Mouse (Mus musculus) limb, embryonic 10.5 days (tissue): ENCODE data around the gene Egf. TPM values are rescaled to one million over a fixed set of nuclear protein-coding genes. Genes with fewer than 3 reads are reported as not detected.
A peak's percentile ranks its signal among the peaks of the same experiment; 100 is the strongest.

Source experiments
- DNase-seq: peaks from one replicate; pipeline ENCODE4 v3.0.0-alpha.2; 2017; ENCODE audit warnings: low spot score
- H3K27ac ChIP-seq: fragments of 300-500 bp; sonication (generic); 2 replicates; pipeline ENCODE4 v1.5.1; 2016; ENCODE audit warnings: mild to moderate bottlenecking
- H3K27me3 ChIP-seq: fragments of 300-500 bp; sonication (generic); 2 replicates; pipeline ENCODE4 v1.6.1; 2016; ENCODE audit warnings: low read depth, mild to moderate bottlenecking; ENCODE audit not compliant: poor library complexity, severe bottlenecking
- H3K36me3 ChIP-seq: fragments of 300-500 bp; sonication (generic); 2 replicates; pipeline ENCODE4 v1.6.1; 2016; ENCODE audit warnings: mild to moderate bottlenecking, moderate library complexity
- H3K4me1 ChIP-seq: fragments of 300-500 bp; sonication (generic); 2 replicates; pipeline ENCODE4 v1.6.1; 2016
- H3K4me3 ChIP-seq: fragments of 300-500 bp; sonication (generic); 2 replicates; pipeline ENCODE4 v1.5.1; 2016; ENCODE audit warnings: mild to moderate bottlenecking, moderate library complexity
- H3K9me3 ChIP-seq: fragments of 300-500 bp; sonication (generic); replicated peaks from 2 replicates; pipeline ENCODE4 v1.6.1; 2016; ENCODE audit warnings: mild to moderate bottlenecking
- WGBS: fragments of 180-500 bp; shearing (Covaris S2); methylation state at CpG from one replicate; pipeline ENCODE4 v1.1.7; 2016; 5-methylcytosine and 5-hydroxymethylcytosine counted together
- polyA plus RNA-seq: library from polyadenylated mRNA; unstranded; fragments of >200 nt; fragmentation: Nextera tagmentation; extraction: Ambion mirVana; gene quantifications from 2 replicates; pipeline ENCODE4 v1.2.1, GENCODE M21; 2016

Gene Egf
- polyA plus RNA-seq, 1 experiment from 2014 or later = 1.6 TPM

DNA sequence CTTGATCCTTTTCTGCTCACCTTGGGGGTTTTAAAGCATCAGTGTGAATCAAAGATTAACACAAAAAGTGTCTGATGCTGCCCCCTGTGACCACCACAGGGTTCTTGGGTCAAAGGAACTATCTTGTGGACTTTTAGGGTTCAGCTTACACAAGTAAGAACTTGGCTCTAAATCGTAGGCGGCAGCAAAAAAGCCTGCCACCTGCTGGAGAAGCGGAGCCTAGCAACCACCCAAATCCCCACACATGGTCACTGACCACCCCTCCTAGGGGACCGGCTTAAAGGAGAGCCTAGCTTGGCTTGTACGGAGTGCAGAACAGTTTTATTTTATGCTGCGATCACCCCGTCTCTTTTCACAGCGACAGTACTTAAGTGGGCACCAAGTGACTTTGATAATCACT, 10.3 kb downstream of the Egf start:
- no peaks in the 10 kb centered on the region for H3K36me3 ChIP-seq
- H3K27me3 ChIP-seq = no peaks in the 10 kb centered on the region
- no peak overlapping the region for H3K4me3 ChIP-seq
- H3K9me3 ChIP-seq = no peaks in the 10 kb centered on the region; the same call in 1 of the 2 replicates
- no peak overlapping the region for H3K27ac ChIP-seq
- peak; percentile 48 for DNase-seq
- peaks cover 12% of the 10 kb centered on the region for H3K4me1 ChIP-seq
- 63% methylated on average over 8 of the region's 8 CpGs for WGBS

DNA sequence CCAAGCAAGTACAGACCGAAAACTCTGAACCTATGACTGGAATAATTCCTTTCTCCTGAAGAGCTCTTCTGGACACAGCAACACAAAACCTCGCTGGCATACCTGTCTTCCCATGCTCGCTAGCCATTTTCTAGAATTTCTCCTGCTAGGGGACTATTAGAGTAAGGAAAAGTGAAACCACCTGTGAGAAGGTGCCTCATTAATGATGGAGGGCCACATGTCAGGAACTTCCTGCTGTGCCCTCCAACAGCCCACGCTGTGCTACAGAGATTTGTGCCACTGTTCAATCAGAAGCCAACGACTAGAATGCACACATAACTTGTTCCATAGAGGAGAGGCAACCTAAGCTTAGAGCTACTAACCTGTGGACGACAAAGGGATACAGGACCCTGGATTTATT, 12.3 kb downstream of the Egf start:
- peak; percentile 60 for DNase-seq
- H3K27ac ChIP-seq = peak overlapping the region; percentile 53; the same call in 1 of the 2 replicates
- no peaks in the 10 kb centered on the region for H3K36me3 ChIP-seq
- H3K27me3 ChIP-seq = no peaks in the 10 kb centered on the region
- H3K9me3 ChIP-seq = no peaks in the 10 kb centered on the region; the same call in 1 of the 2 replicates
- peaks cover 27% of the 10 kb centered on the region for H3K4me1 ChIP-seq
- 47% methylated on average over 6 of the region's 6 CpGs for WGBS
- no peak overlapping the region for H3K4me3 ChIP-seq

DNA sequence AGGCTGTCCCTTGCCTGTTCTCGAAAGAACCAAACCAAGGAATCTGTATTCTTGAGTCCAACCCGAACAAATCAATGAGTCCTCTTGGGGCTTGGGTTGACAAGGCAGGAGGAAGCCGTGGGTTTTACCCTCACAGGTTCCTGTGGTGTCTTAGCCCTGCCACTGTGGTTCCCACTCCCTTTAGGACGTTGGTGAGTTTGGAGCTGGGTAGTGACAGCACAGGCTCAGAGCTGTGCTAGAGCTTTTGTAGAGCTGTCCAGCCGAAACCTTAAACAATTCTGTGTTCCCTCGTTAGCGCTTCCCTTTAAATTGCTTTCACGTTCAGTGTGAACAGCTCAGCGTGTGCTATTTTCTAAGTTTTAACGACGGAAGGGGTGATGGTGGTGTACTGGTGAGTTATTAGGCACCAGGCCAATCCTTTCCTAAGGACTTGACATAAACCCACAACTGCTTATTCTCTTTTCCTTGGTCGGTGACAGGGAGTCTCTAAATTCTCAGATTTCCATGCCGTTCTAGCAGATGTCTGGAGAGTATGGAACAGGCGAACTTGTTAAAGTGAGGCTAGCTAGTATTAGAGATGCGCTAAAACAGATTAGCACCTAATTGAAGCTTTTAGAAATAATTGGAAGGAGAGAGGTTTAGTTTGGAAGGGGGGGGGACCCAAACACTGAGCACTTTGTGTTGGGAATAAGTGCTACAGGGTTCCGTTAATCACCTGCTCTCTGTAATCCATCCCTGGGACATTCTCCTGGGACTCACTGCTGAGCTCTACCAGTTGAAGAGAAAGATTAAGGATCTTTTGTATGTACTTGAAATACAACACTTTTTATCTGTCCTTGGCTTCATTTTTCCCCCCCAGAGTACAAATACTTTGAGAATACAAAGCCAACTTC, 16.6 kb downstream of the Egf start:
- Histone ChIP-seq H3K4me1 (peaks cover 23% of the 10 kb centered on the region), H3K27ac (no peak overlapping the region), H3K4me3 (no peak overlapping the region), H3K36me3 (no peaks in the 10 kb centered on the region), H3K27me3 (no peaks in the 10 kb centered on the region), H3K9me3 (no peaks in the 10 kb centered on the region)
- WGBS = 60% methylated on average over 16 of the region's 16 CpGs
- no peak for DNase-seq

DNA sequence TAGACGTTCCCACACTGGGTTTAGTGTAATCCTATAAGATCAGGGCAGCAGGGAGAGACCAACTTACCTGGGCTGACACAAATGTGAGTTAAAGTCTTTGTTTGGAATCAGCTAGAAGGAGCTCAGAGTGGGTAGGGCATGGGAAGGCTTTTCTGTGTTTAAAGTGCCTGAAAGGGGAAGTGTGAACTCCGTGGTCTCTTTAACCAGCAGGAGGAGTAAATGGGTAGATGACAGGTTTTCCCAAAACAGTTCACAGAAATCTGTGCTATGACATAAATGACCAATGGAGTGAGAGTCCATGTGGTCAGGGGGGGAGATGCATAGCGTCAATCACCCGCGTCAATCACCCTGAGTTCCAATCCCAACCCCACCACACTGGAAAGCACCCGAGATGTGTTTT, 23.5 kb downstream of the Egf start:
- H3K27ac ChIP-seq = no peak overlapping the region
- no peaks in the 10 kb centered on the region for H3K9me3 ChIP-seq
- DNase-seq = no peak
- no peaks in the 10 kb centered on the region for H3K36me3 ChIP-seq
- no peaks in the 10 kb centered on the region for H3K27me3 ChIP-seq
- no peaks in the 10 kb centered on the region for H3K4me1 ChIP-seq
- no peak overlapping the region for H3K4me3 ChIP-seq
- 87% methylated on average over 6 of the region's 6 CpGs for WGBS

DNA sequence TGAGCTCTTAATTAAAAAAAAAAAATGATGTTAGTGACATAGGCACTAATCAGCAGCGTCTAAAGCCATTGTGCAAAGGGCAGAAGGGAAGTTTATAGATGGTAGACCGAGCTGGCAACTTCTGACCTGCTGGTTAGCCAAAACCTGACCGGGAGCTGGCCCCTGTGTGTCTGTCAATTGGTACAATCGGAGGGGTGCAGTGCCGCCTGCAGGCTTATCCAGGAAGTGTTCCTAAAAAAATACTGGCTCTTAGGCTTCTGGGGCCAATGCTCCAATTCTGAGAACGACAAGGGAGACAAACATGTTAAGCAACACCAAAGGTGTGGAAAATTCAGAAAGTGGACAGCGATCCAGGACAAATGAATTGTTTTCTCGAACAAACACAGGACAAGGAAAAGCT, 24.7 kb downstream of the Egf start:
- no peak overlapping the region for H3K27ac ChIP-seq
- peak; percentile 60 for DNase-seq
- no peaks in the 10 kb centered on the region for H3K36me3 ChIP-seq
- no peak overlapping the region for H3K4me3 ChIP-seq
- no peaks in the 10 kb centered on the region for H3K27me3 ChIP-seq
- H3K9me3 ChIP-seq = no peaks in the 10 kb centered on the region
- no peaks in the 10 kb centered on the region for H3K4me1 ChIP-seq
- 32% methylated on average over 8 of the region's 8 CpGs for WGBS

DNA sequence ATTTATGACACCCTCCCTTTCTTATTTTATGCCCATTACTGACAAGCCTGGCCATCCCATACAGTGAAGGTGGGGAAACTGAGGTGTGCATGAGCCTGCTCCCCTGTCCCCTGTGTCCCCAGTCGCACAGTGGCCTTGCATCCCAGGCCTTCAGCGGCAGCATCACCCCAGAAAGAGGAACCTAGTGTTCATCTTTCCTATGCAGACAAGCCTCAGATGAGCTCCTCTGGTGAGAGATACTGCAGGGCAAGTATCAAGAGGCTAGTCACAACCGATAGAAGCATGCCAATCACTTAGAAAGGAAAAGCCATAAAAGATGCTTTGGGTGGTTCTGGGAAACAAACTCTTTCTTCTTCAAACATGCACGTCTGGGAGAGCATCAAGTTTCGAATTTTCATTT, 25.2 kb downstream of the Egf start:
- 83% methylated on average over 5 of the region's 5 CpGs for WGBS
- no peaks in the 10 kb centered on the region for H3K36me3 ChIP-seq
- no peak overlapping the region for H3K27ac ChIP-seq
- no peak for DNase-seq
- no peaks in the 10 kb centered on the region for H3K27me3 ChIP-seq
- no peaks in the 10 kb centered on the region for H3K4me1 ChIP-seq
- H3K9me3 ChIP-seq = no peaks in the 10 kb centered on the region
- H3K4me3 ChIP-seq = no peak overlapping the region

DNA sequence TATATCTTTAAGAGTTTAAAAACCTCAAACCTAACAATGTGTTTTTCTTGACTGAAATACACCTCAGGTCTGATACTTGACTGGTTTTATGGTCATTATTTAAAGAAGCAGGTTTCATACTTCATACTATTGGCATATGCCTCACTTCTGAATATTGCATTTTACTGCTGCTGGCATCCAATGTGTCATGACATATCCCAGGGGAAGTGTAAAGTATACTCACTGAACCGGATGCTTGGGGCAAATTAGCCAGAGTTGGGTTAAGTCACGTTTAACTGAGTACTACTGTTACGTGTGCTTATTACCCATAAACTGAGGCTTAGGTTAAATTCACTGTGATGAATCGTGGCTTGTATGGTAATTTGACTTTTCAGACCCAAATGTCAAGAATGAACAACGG, 29.5 kb downstream of the Egf start:
- Histone ChIP-seq H3K9me3 (no peaks in the 10 kb centered on the region), H3K27me3 (no peaks in the 10 kb centered on the region), H3K27ac (no peak overlapping the region), H3K36me3 (no peaks in the 10 kb centered on the region), H3K4me3 (peak overlapping the region; percentile 59), H3K4me1 (peaks cover 5% of the 10 kb centered on the region)
- whole genome bisulfite sequencing = 81% methylated on average over 5 of the region's 5 CpGs
- no peak for DNase-seq

DNA sequence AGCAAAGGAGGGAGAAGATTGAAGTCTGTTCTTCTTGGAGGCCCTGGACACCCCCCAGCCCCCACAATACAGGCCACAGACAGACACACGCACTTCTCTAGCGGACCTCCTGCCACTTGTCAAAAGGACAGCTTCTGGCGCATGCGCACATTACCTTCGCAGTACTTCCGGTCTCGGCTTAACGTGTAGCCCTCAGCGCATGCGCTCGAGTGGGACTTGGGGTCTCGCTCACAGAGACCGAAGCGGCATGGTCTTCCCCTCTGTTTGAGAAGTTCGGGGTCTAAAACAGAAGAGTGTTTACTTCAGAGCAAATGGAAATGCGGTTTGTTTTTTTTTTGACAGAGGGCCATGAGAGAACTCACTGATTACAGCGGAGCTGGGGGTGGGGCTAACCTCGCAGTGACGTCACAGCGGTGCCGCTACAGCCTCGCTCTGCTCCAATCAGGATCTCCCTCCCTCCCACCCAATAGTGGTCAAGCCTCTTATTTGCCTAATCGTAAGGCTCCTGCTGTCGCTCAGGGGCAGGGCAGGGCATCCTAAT, 30.1 kb downstream of the Egf start:
- Histone ChIP-seq H3K36me3 (no peaks in the 10 kb centered on the region), H3K27ac (peak overlapping the region; percentile 89), H3K27me3 (no peaks in the 10 kb centered on the region), H3K4me1 (peaks cover 5% of the 10 kb centered on the region), H3K9me3 (no peaks in the 10 kb centered on the region), H3K4me3 (peak overlapping the region; percentile 59)
- peak; percentile 92 for DNase-seq
- 1% methylated on average over 24 of the region's 24 CpGs for WGBS

DNA sequence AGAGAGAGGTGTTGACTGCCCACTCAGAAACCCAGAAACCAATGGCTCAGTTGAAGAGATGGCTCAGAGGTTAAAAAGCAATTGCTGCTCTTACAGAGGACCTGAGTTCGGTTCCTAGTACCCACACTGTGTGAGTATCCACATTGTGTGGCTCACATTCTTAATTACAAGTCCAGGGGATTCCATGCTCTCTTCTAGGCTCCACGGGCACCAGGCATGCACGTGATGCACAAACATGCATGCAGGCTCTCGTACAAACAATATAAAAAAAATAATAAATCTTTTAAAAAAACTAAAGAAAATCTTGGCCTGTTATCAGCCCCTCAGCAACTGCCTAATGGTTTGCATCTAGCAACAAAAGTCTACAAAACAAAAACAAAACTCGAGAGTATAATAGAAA, 30.6 kb downstream of the Egf start:
- Histone ChIP-seq H3K27ac (peak overlapping the region; percentile 89), H3K4me1 (peaks cover 5% of the 10 kb centered on the region), H3K4me3 (peak overlapping the region; percentile 59), H3K27me3 (no peaks in the 10 kb centered on the region), H3K36me3 (no peaks in the 10 kb centered on the region), H3K9me3 (no peaks in the 10 kb centered on the region)
- DNase-seq = no peak
- 79% methylated on average over 5 of the region's 5 CpGs for WGBS

DNA sequence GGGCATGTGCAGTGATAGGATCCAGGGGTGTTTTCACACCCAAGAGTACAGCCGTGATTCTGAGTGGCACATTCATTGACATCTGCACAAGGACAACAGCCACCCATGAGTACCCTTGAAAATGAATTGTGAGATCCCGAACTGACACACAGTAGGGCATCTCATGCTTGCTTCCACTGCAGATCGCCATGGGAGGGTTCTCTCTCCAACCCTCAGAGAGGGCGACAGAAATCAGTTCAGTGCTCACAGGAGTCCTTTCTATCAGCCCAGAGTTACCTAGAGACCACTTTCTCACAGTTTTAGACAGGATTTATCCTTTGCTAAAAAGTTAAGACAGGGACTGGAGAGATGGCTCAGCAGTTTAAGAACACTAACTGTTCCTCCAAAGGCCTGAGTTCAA, 31.8 kb downstream of the Egf start:
- Histone ChIP-seq H3K27ac (no peak overlapping the region), H3K4me3 (no peak overlapping the region), H3K4me1 (peaks cover 5% of the 10 kb centered on the region), H3K9me3 (no peaks in the 10 kb centered on the region), H3K36me3 (no peaks in the 10 kb centered on the region), H3K27me3 (no peaks in the 10 kb centered on the region)
- WGBS = 76% methylated on average over 4 of the region's 4 CpGs
- DNase-seq = no peak

DNA sequence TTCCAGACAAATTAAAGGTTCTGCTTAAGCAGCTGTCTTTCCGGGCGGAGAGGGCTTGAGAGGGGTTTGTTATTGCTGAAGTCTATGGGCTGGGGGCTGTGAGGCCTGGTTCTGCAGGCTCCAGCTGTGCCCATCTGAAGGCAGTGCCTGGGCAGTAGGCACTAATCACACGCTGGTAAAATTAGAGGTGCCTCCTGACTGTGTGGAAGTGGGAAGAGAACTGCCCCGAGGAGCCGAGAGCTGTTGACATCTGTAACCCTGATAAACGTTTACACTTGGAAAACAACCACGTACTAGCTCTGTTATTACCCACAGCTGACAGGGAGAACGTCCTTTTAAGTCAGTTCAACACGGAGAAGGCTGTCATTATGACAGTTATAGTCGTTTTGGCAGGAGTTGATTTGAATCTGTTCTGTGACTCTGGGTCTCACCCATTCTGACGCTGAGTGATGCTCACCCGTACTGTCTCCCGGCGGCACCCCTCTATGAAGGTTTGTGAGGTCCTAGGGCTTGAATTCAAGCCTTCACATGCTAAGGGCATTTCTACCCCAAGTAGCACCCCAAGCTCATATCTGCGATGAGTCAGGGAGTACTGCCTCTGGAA, 40.5 kb downstream of the Egf start:
- peaks cover 23% of the 10 kb centered on the region for H3K4me1 ChIP-seq
- H3K4me3 ChIP-seq = no peak overlapping the region
- WGBS = 61% methylated on average over 15 of the region's 15 CpGs
- DNase-seq = no peak
- H3K9me3 ChIP-seq = no peaks in the 10 kb centered on the region
- no peak overlapping the region; the same call in 1 of the 2 replicates for H3K27ac ChIP-seq
- H3K36me3 ChIP-seq = 0 out of 2 replicates have a peak, but pooled peaks cover 2% of the 10 kb centered on the region
- H3K27me3 ChIP-seq = no peaks in the 10 kb centered on the region

DNA sequence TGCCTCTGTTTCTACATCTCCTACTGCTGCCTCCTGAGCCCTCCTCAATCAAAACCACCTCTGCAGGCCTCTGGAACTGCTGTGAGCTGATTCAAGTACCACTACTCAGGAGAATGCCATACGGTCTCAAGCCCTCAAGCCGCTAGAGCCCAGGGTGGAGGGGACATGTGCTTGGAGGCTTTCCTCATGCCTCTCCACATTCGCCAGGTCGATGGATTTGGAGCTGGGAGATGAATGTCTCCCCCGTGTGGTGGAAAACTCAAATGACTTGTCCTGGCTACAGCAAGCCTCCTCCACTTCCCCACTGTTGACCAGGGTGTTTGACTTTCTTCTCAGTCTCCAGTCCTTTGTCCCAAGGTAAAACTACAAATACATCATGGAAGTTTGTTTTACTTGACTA, 47.0 kb downstream of the Egf start:
- H3K36me3 ChIP-seq = no peaks in the 10 kb centered on the region
- no peak overlapping the region for H3K4me3 ChIP-seq
- DNase-seq = peak; percentile 69
- no peaks in the 10 kb centered on the region for H3K9me3 ChIP-seq
- H3K27ac ChIP-seq = no peak overlapping the region
- no peaks in the 10 kb centered on the region for H3K27me3 ChIP-seq
- H3K4me1 ChIP-seq = 0 out of 2 replicates have a peak, but pooled peaks cover 3% of the 10 kb centered on the region
- WGBS = 13% methylated on average over 5 of the region's 5 CpGs

DNA sequence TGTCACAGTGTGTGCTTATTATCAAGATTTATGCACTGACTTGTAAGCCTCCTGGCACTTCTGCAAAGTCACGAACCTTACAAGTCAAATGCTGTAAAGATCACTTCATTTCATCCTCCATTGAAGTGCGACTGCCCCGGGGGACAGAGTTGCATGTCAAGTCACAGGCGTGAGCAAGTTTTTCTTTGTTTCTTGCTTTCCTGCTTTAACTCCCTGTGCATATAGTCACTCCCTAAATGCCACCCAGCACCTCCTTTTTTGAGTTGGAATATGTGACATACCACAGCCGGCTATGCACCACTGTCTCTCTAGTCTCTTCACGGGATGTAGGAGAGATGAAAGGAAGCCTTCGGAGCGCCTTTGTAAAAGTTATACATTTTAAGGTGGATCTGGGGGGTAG, 56.2 kb downstream of the Egf start:
- Histone ChIP-seq H3K36me3 (no peaks in the 10 kb centered on the region), H3K4me3 (no peak overlapping the region), H3K4me1 (no peaks in the 10 kb centered on the region), H3K27ac (no peak overlapping the region), H3K27me3 (no peaks in the 10 kb centered on the region), H3K9me3 (no peaks in the 10 kb centered on the region)
- DNase-seq = no peak
- WGBS = 84% methylated on average over 8 of the region's 8 CpGs
